Mouse (Mus musculus): Measurements from ENCODE around the gene Tmem230. TPM values are rescaled to one million over a fixed set of nuclear protein-coding genes. Genes with fewer than 3 reads are reported as not detected.
A peak's percentile ranks its signal among the peaks of the same experiment; 100 is the strongest.
"Not testable (repeated sequence)": the region's sequence is repeated elsewhere in the genome, so short reads cannot be mapped to it uniquely, and the experiment has no call there.

Tmem230 gene
- polyA plus RNA-seq (2012): 1.6 and 1.9 TPM in 2 replicates

DNA sequence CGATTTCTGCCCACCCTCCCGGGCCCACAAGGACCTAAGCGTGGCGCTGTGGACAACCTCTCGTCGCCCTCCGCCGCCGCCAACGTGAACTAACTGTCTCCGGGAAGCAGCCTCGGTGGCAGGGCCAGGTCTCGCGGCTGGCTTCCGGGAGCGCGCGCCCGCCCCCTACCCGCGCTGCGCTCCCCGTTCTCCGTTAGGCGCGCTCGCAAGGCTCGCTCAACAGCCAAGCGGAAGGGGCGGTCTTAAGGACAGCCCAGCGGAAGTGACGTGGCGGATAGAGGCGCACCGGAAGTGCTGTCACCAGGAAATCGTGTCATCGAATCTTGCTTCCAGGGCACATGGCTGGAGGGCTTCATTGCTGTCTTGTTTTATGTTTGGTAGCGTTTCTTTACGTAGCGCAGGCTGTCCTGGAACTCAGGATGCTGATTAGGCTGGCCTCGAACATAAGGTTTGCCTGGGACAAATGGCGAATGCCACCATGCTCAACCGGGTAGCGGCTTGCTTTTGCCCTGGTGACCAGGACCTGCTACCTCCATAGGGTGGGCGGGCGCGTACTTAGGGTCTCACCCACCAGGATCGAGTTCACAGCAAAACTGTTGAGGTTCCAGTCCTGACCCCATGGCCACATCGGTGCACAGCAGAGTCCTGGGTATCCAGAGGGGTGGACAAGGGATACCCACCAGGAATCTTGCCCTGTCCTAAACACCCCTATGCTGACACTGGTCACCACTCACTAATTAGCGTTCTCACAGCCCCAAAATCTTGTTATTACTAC is at the start of gene Tmem230:
Gene Tmem230, minus strand, starts transcription at position 269 of the 775 bp plus-strand sequence.
- Histone ChIP-seq H3K4me1 (ENCODE audit: control insufficient read depth) (peaks cover 47% of the 10 kb centered on the region), H3K27me3 (ENCODE audit: control insufficient read depth) (no peaks in the 10 kb centered on the region), H3K9me3 (ENCODE audit: control insufficient read depth, low read length) (no peaks in the 10 kb centered on the region), H3K4me3 (replicated peaks) (peak within 1 kb of the TSS; percentile 69), H3K36me3 (ENCODE audit: control insufficient read depth) (peaks cover 94% of the 10 kb centered on the region)
- no peak for TF ChIP-seq TAL1 (IDR thresholded peaks at IDR 0.05; ENCODE audit: low read length)
- TF ChIP-seq GATA1 (IDR thresholded peaks at IDR 0.05; ENCODE audit: low read length): no peak

DNA sequence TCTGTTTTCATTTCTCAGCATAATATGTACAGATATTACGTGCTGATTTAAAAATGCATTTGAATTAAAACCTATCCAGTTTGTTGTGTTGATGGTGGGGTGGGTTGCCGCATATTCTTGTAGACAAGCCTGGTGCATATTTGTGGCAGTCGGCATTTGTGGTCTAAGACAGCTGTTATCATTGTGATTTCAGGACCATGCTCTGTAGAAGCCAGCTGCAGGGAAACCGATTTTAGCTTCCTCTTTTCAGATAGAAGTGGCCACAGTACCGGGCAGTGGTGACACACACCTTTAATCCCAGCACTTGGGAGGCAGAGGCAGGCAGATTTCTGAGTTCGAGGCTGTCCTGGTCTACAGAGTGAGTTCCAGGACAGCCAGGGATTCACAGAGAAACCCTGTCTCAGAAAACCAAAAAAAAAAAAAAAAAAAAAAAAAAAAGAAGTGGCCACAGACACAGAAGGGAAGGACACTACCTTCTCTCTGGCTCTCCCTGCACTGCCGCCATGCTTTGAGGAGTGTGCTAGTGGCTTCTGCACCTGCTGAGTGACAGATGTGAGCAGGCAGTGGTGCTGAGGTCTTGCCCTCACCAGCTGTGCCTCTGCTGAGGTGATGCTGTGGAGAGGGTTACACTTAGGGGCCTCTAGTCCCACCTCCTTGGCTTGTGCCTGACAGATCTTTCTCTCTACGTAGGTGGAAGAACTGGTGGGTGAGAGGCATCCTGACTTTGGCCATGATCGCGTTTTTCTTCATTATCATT is 46.3 kb upstream of the Tmem230 start:
- Histone ChIP-seq H3K4me3 (replicated peaks) (no peak overlapping the region), H3K9me3 (ENCODE audit: control insufficient read depth, low read length) (no peaks in the 10 kb centered on the region), H3K4me1 (ENCODE audit: control insufficient read depth) (peaks cover 10% of the 10 kb centered on the region), H3K27me3 (ENCODE audit: control insufficient read depth) (no peaks in the 10 kb centered on the region), H3K36me3 (ENCODE audit: control insufficient read depth) (peaks cover 60% of the 10 kb centered on the region)
- TF ChIP-seq TAL1 (IDR thresholded peaks at IDR 0.05; ENCODE audit: low read length) (peak; percentile 15; the same call in 1 of the 3 replicates), GATA1 (IDR thresholded peaks at IDR 0.05; ENCODE audit: low read length) (no peak)

DNA sequence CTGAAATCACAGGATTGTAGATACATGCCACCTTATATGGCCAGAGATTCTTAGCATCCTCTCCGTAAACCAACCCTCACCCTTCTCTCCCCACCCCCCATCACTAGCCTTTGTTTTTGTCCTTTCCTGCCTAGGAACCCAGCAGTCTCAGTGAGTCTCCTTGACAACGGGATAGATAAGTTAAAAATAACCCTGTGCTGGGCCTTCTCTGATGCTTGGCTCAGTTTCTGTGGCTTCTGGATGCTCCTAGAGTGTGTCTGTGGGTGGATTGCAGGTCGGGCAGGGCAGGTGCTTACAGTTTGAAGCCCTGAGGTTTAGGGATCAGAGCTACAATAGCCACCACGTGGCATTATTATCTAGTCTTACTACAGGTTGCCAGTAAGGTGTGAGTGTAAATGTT is 44.5 kb upstream of the Tmem230 start:
- no peak for TF ChIP-seq TAL1 (IDR thresholded peaks at IDR 0.05; ENCODE audit: low read length)
- TF ChIP-seq GATA1 (IDR thresholded peaks at IDR 0.05; ENCODE audit: low read length): no peak
- no peaks in the 10 kb centered on the region for H3K27me3 ChIP-seq (ENCODE audit: control insufficient read depth)
- peaks cover 43% of the 10 kb centered on the region for H3K36me3 ChIP-seq (ENCODE audit: control insufficient read depth)
- H3K9me3 ChIP-seq (ENCODE audit: control insufficient read depth, low read length): no peaks in the 10 kb centered on the region
- no peak overlapping the region for H3K4me3 ChIP-seq (replicated peaks)
- peaks cover 10% of the 10 kb centered on the region for H3K4me1 ChIP-seq (ENCODE audit: control insufficient read depth)

DNA sequence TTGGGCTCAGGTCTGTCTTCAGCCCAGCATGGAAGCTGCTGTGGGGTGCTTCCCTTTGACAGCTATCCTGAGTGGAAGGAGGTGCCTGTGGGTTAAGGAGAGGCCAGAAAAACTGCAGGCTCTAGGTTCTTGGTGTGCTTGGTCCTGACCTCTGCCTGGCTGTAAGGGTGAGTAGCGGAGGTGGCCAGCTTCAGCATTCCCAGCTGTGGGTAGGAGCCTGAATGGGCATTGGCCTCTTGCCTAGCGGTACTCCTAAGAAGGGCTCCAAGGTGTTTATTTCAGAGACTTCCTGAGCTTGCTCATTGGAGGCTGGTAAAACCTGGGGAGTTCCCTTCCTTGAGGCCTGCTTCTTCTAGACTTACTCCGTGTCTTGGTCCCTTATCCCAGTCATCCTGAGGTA is 43.7 kb upstream of the Tmem230 start:
- H3K4me1 ChIP-seq (ENCODE audit: control insufficient read depth): peaks cover 10% of the 10 kb centered on the region
- no peaks in the 10 kb centered on the region for H3K9me3 ChIP-seq (ENCODE audit: control insufficient read depth, low read length)
- peaks cover 35% of the 10 kb centered on the region for H3K36me3 ChIP-seq (ENCODE audit: control insufficient read depth)
- TF ChIP-seq TAL1 (IDR thresholded peaks at IDR 0.05; ENCODE audit: low read length) (no peak), GATA1 (IDR thresholded peaks at IDR 0.05; ENCODE audit: low read length) (no peak)
- no peak overlapping the region for H3K4me3 ChIP-seq (replicated peaks)
- H3K27me3 ChIP-seq (ENCODE audit: control insufficient read depth): no peaks in the 10 kb centered on the region

DNA sequence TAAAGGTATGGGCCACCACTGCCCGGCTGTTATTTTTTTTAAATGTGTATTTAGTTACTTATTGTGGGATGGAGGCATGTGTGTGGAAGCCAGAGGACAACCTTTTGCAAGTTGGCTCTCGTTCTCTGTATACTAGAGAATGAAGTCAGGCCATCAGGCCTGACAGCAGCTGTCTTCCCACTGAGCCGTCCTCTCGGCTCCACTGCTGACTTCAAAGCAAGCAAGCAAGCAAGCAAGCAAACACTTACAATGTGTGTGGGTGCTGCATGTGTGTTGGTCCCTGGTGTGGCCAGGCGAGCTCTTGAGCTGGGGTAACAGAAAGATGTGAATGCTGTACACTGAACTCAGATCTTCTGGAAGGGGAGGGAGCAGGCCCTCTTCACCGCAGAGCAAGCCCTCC is 43.2 kb upstream of the Tmem230 start:
- no peak overlapping the region for H3K4me3 ChIP-seq (replicated peaks)
- H3K36me3 ChIP-seq (ENCODE audit: control insufficient read depth): peaks cover 30% of the 10 kb centered on the region
- H3K27me3 ChIP-seq (ENCODE audit: control insufficient read depth): no peaks in the 10 kb centered on the region
- no peaks in the 10 kb centered on the region for H3K9me3 ChIP-seq (ENCODE audit: control insufficient read depth, low read length)
- H3K4me1 ChIP-seq (ENCODE audit: control insufficient read depth): peaks cover 10% of the 10 kb centered on the region
- TF ChIP-seq GATA1 (IDR thresholded peaks at IDR 0.05; ENCODE audit: low read length) (no peak), TAL1 (IDR thresholded peaks at IDR 0.05; ENCODE audit: low read length) (no peak)

DNA sequence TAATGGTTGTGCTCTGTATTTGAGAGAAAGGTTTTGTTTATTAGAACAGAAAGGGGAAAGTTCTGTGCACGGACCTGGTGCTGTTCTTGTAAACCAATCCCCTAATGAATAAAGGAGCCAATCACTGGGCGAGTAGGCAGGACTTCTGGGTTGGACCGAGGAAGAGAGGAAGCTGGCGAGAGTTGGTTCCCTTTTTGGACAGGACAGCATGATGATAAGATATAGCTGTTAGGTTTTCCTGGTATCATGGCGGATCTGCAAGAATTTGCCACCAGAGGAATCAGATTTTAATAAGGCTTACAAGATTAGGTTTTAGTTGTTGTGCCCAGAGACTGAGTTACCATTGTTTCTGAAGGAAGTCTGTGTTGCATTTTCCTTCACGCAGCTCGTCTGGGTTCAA is 41.6 kb upstream of the Tmem230 start:
- Histone ChIP-seq H3K36me3 (ENCODE audit: control insufficient read depth) (peaks cover 26% of the 10 kb centered on the region), H3K4me1 (ENCODE audit: control insufficient read depth) (peaks cover 13% of the 10 kb centered on the region)
- not testable (repeated sequence) for H3K27me3 ChIP-seq (ENCODE audit: control insufficient read depth); H3K4me3 ChIP-seq (replicated peaks); H3K9me3 ChIP-seq (ENCODE audit: control insufficient read depth, low read length)

DNA sequence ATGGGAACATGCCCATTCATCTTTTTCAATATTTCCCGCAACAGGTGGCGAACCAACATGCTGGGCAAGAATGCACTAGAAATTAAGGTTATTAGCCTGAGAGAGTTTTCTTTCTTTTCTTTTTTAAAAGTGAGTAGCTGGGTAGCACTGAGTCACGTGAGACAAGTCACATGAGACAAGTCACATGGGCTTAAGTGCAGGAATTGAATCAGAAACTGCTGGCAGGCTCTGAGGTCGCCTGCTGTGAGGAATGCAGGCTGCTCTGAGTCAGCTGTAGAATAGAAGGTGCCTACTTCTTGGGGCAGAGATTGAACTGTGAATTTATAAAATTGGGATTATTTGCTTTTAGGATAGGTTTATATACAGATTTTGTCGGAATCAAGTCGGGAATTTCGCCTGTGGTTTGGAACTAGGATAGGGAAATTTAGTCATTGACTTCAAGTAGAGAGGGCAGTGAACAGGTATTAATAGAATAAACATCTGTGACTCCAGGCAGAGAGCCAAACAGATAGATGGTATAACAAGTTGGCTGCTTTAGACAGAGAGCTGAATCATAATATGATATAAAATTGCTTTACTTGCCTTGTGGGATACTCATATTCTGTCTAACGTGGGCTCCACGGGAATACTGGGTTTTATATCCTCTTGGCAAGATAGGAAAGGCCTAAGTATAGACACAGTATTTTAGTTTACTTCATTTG is 38.9 kb upstream of the Tmem230 start:
- no peak for TF ChIP-seq TAL1 (IDR thresholded peaks at IDR 0.05; ENCODE audit: low read length)
- no peak for TF ChIP-seq GATA1 (IDR thresholded peaks at IDR 0.05; ENCODE audit: low read length)
- Histone ChIP-seq H3K27me3 (ENCODE audit: control insufficient read depth) (no peaks in the 10 kb centered on the region), H3K4me3 (replicated peaks) (no peak overlapping the region), H3K4me1 (ENCODE audit: control insufficient read depth) (peaks cover 29% of the 10 kb centered on the region), H3K9me3 (ENCODE audit: control insufficient read depth, low read length) (no peaks in the 10 kb centered on the region), H3K36me3 (ENCODE audit: control insufficient read depth) (peaks cover 13% of the 10 kb centered on the region)

DNA sequence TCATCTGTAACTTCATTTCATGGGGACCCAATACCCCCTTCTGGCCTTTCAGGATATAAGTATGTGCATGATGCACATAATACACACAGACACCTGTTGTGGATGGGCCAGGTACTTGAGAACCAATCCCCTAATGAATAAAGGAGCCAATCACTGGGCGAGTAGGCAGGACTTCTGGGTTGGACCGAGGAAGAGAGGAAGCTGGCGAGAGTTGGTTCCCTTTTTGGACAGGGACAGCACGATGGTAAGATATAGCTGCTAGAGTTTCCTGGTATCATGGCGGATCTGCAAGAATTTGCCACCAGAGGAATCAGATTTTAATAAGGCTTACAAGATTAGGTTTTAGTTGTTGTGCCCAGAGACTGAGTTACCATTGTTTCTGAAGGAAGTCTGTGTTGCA is 38.1 kb upstream of the Tmem230 start:
- H3K4me3 ChIP-seq (replicated peaks); H3K27me3 ChIP-seq (ENCODE audit: control insufficient read depth); H3K9me3 ChIP-seq (ENCODE audit: control insufficient read depth, low read length): not testable (repeated sequence)
- peaks cover 18% of the 10 kb centered on the region for H3K36me3 ChIP-seq (ENCODE audit: control insufficient read depth)
- peaks cover 28% of the 10 kb centered on the region for H3K4me1 ChIP-seq (ENCODE audit: control insufficient read depth)

DNA sequence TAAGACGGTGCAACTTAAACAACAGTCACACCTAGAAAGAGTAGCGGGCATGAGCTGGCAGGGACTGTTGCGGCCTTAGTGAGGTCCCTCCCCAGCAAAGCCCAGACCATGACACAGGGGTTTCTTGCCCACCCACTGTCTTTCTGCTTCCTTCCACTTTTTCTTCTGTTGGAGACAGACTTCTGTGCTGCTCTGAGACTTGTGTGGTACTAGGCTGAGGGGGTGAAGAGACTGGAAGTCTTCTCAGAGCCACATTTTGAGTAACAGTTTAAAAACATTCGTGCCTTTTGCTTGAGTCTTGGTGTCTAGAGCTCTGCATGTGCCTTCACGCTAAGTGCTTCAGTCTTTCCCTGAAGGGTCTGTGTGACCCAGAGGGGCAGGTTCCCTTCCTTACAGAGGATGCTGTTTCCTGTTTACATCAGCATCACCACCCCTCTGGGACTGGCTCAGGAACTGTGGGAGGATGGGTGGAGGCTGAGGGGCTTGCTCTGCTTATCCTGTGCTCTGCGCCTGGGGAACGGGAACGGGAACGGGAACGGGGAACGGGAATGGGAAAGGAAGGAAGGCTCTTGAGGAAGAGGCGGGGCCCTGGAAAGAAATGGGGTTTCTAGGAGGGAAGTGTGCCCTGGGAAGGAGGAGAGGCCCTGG is 37.0 kb upstream of the Tmem230 start:
- no peaks in the 10 kb centered on the region for H3K27me3 ChIP-seq (ENCODE audit: control insufficient read depth)
- peaks cover 28% of the 10 kb centered on the region for H3K4me1 ChIP-seq (ENCODE audit: control insufficient read depth)
- H3K9me3 ChIP-seq (ENCODE audit: control insufficient read depth, low read length): no peaks in the 10 kb centered on the region
- H3K36me3 ChIP-seq (ENCODE audit: control insufficient read depth): peaks cover 23% of the 10 kb centered on the region
- no peak overlapping the region for H3K4me3 ChIP-seq (replicated peaks)
- no peak for TF ChIP-seq GATA1 (IDR thresholded peaks at IDR 0.05; ENCODE audit: low read length)
- no peak for TF ChIP-seq TAL1 (IDR thresholded peaks at IDR 0.05; ENCODE audit: low read length)
